Mouse (Mus musculus) 3134 (cell line): Measurements from ENCODE around the gene Klk8.

Experiments used
- DNase-seq: peaks from one replicate; pipeline ENCODE4 v3.0.0-alpha.2; 2011; ENCODE audit warnings: low spot score; ENCODE audit not compliant: insufficient read length; ENCODE audit errors: extremely low read depth

The Klk8 gene

GRCm38 (mm10) chr7:43789295-43789694, 8.1 kb upstream of the Klk8 start:
- no peak for DNase-seq

GRCm38 (mm10) chr7:43791591-43791990, 5.8 kb upstream of the Klk8 start, which contains the start of gene Klk9:
Klk9 (plus strand) TSS chr7:43791891.
- DNase-seq = no peak

DNA sequence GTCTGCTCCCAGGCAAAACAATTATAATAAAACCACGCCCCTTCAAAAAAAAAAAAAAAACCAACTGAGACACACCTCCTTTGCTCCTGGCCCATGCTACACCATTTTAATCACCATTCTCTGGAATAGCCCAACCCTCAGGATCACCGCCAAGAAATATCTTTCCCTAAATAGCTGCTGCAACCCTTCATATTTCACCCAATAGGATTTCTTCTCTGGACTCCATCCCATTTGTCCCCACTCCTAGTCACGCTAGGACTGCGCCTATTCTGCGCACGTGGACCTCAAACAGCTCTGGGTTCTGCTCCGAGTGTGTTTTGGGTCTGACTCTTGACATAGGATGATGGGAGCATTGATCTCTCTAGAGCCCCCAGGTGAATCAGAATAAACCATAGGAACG, 1.0 kb upstream of the Klk8 start:
- no peak for DNase-seq

GRCm38 (mm10) chr7:43797844-43798462, 576 bp downstream of the Klk8 start:
- DNase-seq = no peak

DNA sequence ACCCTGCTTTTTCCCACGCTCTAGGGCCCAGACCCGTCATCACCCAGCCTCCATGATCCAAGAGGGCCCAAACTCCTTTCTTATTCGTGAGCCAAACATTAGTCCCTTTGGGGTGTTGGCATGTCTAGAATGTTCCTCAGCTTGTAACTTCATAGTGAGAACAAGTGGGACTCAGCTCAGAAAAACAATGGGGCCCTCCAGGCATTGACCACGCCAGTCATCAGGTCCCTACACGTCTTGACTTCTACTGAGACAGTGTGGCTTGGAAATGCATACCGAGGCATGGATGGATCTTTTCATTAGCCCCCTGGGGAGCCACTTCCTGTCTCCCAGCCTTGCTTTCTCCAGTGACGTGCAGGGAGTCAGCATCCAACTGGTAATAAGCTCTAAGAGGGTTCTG, 2.5 kb downstream of the Klk8 start:
- DNase-seq = no peak

- no peak for DNase-seq
Observed at GRCm38 (mm10) chr7:43810994-43811393, 13.6 kb downstream of the Klk8 start, which contains the start of gene Klk7. Klk7 (plus strand) TSS chr7:43811294.

GRCm38 (mm10) chr7:43815211-43815610, 17.8 kb downstream of the Klk8 start:
- no peak for DNase-seq

DNA sequence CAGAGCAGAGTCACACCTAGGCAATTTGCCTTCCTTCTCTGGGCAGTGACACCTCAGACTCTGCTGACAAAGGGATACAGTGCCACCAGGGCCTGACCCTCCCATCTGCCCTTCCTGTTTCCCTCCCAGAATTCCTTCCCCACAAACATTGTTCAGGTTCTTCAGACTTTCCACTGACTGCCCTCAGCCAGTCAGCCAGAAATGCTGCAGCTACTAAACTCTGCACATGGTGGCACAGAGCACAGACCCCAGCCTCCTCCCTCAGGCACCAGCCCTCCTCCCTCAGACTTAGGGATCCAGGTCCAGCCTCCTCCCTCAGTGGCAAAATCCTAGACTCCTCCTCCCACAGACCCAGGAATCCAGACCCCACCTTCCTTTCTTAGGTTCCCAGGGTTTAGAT, 19.4 kb downstream of the Klk8 start:
- DNase-seq = no peak

GRCm38 (mm10) chr7:43821581-43821980, 24.2 kb downstream of the Klk8 start:
- no peak for DNase-seq

- no peak for DNase-seq
Observed at GRCm38 (mm10) chr7:43824199-43824598, 26.8 kb downstream of the Klk8 start, which contains the start of gene Klk6. Klk6 (plus strand) TSS chr7:43824499.

GRCm38 (mm10) chr7:43826056-43826455, 28.7 kb downstream of the Klk8 start:
- no peak for DNase-seq

- no peak for DNase-seq
Observed at GRCm38 (mm10) chr7:43827706-43828105, 30.3 kb downstream of the Klk8 start.

GRCm38 (mm10) chr7:43829006-43829405, 31.6 kb downstream of the Klk8 start:
- DNase-seq = no peak

DNA sequence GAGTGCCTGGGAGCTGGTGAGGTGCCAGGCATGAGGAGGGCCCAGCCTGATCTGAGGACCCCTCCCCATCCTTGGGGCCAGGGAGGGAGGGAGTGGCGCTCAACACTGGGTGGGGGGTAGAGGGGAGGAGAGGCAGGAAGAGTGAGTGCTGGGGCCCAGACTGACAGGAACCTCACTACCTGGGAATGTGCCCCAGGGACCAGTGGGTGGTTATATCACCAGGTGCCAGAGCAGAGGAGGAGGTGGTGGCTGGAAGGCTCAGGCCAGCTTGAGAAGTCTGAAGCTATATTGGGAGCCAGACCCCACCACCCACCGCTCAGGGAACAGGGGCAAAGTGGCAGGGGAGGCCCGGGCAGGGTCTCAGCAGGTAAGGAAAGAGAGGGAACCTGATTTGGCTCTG, 44.3 kb downstream of the Klk8 start, which contains the start of gene Klk5:
Gene Klk5, plus strand, starts transcription at position 271 of the 400 bp plus-strand sequence.
- no peak for DNase-seq

DNA sequence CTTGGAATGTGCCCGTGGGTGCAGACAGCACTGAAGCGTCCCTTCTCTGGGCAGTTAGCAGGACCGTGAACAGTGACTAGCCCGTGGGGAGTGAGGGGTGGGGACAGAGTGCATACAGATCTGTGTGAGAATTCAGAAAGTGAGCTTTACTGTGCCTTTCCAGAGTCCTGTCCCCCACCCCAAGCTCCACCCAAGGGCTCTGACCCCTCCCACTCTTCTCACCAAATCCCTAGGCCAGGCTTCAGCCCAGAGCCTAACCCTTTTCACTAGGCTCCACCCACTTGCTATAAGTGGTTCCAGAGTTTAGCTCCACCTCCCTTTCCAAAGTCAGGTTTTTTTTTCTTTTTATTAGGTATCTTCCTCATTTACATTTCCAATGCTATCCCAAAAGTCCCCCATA, 46.4 kb downstream of the Klk8 start:
- no peak for DNase-seq

DNA sequence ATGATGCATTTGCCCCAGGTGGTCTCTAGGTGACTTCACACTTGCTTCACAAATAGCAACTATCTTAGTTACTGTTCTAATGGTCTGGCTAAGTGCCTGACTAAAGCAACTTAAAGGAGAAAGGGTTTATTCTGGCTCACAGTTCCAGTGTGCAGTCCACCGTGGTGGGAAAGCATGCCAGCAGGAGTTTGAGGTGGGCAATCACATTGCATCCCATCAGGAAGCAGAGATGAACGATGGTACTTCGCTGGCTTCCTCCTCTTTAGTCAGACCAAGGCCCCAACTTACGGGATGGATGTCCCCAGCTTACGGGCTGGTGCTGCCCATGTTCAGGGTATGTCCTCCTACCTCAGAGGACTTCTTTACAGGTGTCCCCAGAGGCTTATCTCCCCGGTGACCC, 54.2 kb downstream of the Klk8 start:
- DNase-seq = no peak
